10 mouse cellular contexts compared by ENCODE assay signal in the genomic region with DNA sequence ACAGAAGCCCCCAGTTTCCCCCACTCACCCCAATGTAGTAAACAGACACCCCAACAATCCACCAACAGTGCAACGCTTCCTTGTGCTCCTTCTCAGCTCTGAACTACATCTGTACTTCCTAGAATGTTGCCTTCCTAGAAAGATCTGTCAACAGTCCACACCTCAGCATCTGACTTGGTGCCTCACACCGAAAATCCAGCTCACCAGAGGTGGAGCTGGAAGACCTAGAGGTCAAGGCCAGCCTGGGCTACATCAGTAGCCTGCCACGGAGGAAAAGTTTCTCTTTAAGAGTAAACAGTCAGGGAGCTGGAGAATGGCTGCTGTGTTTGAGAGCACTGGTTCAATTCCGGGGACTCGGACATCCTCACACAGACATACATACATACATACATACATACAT. TPM values are rescaled to one million over a fixed set of nuclear protein-coding genes. Genes with fewer than 3 reads are reported as not detected.
A peak's percentile ranks its signal among the peaks of the same experiment; 100 is the strongest.
DNase-seq lines count a peak whose midpoint lies in the region; ATAC-seq and TF ChIP-seq lines count a peak whose summit lies in the region.
"Had no signal": no experiment of that assay in that cellular context is flagged by ENCODE, and none has a peak within 500 bp of the region (broad histone marks: within the 10 kb centered on the region; RNA-seq: fewer than 3 reads in every experiment).

No protein-coding gene starts in this region.

- intact Hi-C loops in heart, postnatal 36 days (cut with DNase I), result loop anchor here (2.0 to 5.0 kb wide), 3 partner anchors 56 to 110 kb away; a partner anchor contains a TSS

- 56% methylated on average over 5 of the region's 5 CpGs for WGBS in heart, embryonic 15.5 days
- WGBS in intestine, embryonic 14.5 days, result 57% methylated on average over 5 of the region's 5 CpGs
- whole genome bisulfite sequencing in stomach, postnatal 0 days, result 44% methylated on average over 5 of the region's 5 CpGs

- peaks cover 63% of the 10 kb centered on the region for H3K4me1 ChIP-seq in heart, embryonic 15.5 days (replicated peaks)
- H3K4me1 ChIP-seq in megakaryocyte, embryonic 14.5 days, result peaks cover 91% of the 10 kb centered on the region
- no peaks in the 10 kb centered on the region; the same call in 1 of the 2 replicates for H3K4me1 ChIP-seq in intestine, embryonic 14.5 days (replicated peaks; ENCODE audit: control insufficient read depth, insufficient read depth, low read length)
- H3K4me1 ChIP-seq in stomach, postnatal 0 days (replicated peaks; ENCODE audit: control insufficient read depth, insufficient read depth), result no peaks in the 10 kb centered on the region

- peak overlapping the region; percentile 54 for H3K4me2 ChIP-seq in heart, embryonic 15.5 days
- 0 out of 2 replicates have a peak overlapping the region, but pooled peaks have one; percentile 7 for H3K4me2 ChIP-seq in intestine, embryonic 14.5 days (ENCODE audit: low read length)
- H3K4me2 ChIP-seq in stomach, postnatal 0 days (replicated peaks; ENCODE audit: low read depth), result 0 out of 2 replicates have a peak overlapping the region, but pooled peaks have one; percentile 14

- no peaks in the 10 kb centered on the region for H3K27me3 ChIP-seq in heart, embryonic 15.5 days
- no peaks in the 10 kb centered on the region for H3K27me3 ChIP-seq in megakaryocyte, embryonic 14.5 days (replicated peaks)
- H3K27me3 ChIP-seq in intestine, embryonic 14.5 days (replicated peaks; ENCODE audit: control insufficient read depth, insufficient read depth, low read length), result no peaks in the 10 kb centered on the region
- H3K27me3 ChIP-seq in stomach, postnatal 0 days (ENCODE audit: control insufficient read depth, insufficient read depth, low read length), result no peaks in the 10 kb centered on the region

- H3K9ac ChIP-seq in heart, embryonic 15.5 days, result no peak overlapping the region
- H3K9ac ChIP-seq in intestine, embryonic 14.5 days (ENCODE audit: low read length), result no peak overlapping the region
- no peak overlapping the region for H3K9ac ChIP-seq in stomach, postnatal 0 days (ENCODE audit: low read length)

- H3K36me3 ChIP-seq in heart, embryonic 15.5 days, result no peaks in the 10 kb centered on the region
- peaks cover 8% of the 10 kb centered on the region for H3K36me3 ChIP-seq in megakaryocyte, embryonic 14.5 days (replicated peaks; ENCODE audit: low read length)
- no peaks in the 10 kb centered on the region for H3K36me3 ChIP-seq in intestine, embryonic 14.5 days (ENCODE audit: control insufficient read depth, insufficient read depth, low read length)
- no peaks in the 10 kb centered on the region for H3K36me3 ChIP-seq in stomach, postnatal 0 days (ENCODE audit: control insufficient read depth, insufficient read depth, low read length)

- no peak for DNase-seq in heart, postnatal 36 days
- no peak for DNase-seq in intestine, embryonic 14.5 days (ENCODE audit: low spot score)
- DNase-seq in stomach, postnatal 0 days (ENCODE audit: low spot score), result no peak
- DNase-seq in c-Kit-positive CD71-positive TER-119-positive erythroid progenitor cells, embryonic 14.5 days (ENCODE audit: low spot score), result no peak
- DNase-seq: embryo, embryonic 11 days; right cerebral cortex, postnatal 25 days had no signal

- TF ChIP-seq EP300 in stomach, postnatal 0 days (optimal IDR thresholded peaks at IDR 0.05), result no peak

- peak overlapping the region; percentile 81 for H3K27ac ChIP-seq in heart, embryonic 15.5 days
- no peak overlapping the region for H3K27ac ChIP-seq in intestine, embryonic 14.5 days (ENCODE audit: low read depth)
- 0 out of 2 replicates have a peak overlapping the region, but pooled peaks have one; percentile 4 for H3K27ac ChIP-seq in stomach, postnatal 0 days (replicated peaks)

- H3K4me3 ChIP-seq in heart, embryonic 15.5 days, result peak overlapping the region; percentile 32
- peak overlapping the region; percentile 90 for H3K4me3 ChIP-seq in megakaryocyte, embryonic 14.5 days (replicated peaks)
- H3K4me3 ChIP-seq in intestine, embryonic 14.5 days (ENCODE audit: low read depth, low read length), result no peak overlapping the region
- H3K4me3 ChIP-seq in stomach, postnatal 0 days (ENCODE audit: low read depth, low read length), result 0 out of 2 replicates have a peak overlapping the region, but pooled peaks have one; percentile 2

- H3K9me3 ChIP-seq in heart, embryonic 15.5 days (replicated peaks), result no peaks in the 10 kb centered on the region
- H3K9me3 ChIP-seq in megakaryocyte, embryonic 14.5 days, result no peaks in the 10 kb centered on the region
- no peaks in the 10 kb centered on the region for H3K9me3 ChIP-seq in intestine, embryonic 14.5 days (ENCODE audit: control insufficient read depth, low read length)
- H3K9me3 ChIP-seq in stomach, postnatal 0 days (ENCODE audit: control insufficient read depth, low read length), result no peaks in the 10 kb centered on the region

- no peak for ATAC-seq in heart, embryonic 15.5 days (replicated peaks; ENCODE audit: insufficient number of reproducible peaks, insufficient read depth, low FRiP score, low read depth)
- ATAC-seq in megakaryocyte, adult 5-6 weeks (ENCODE audit: poor library complexity, severe bottlenecking), result no peak
- no peak for ATAC-seq in intestine, embryonic 14.5 days (replicated peaks; ENCODE audit: low FRiP score, low TSS enrichment, low read depth)
- ATAC-seq in stomach, postnatal 0 days (ENCODE audit: low FRiP score, low TSS enrichment), result no peak
- ATAC-seq in megakaryocyte-erythroid progenitor cell, adult 5-6 weeks (replicated peaks; ENCODE audit: low FRiP score, low TSS enrichment, poor library complexity, severe bottlenecking), result no peak

- no peak for TF ChIP-seq CTCF in stomach, postnatal 0 days (IDR thresholded peaks at IDR 0.05; ENCODE audit: low read depth)

RNA-seq across cellular contexts. Expression of a gene that starts 56.5 kb away (rescaled TPM):
- 58.8 and 67.5 TPM in 2 replicates for polyA plus RNA-seq in heart, embryonic 15.5 days (2015; fragmentation: Nextera tagmentation; extraction: Ambion mirVana)
- 10 to 100 TPM; 65.5 to 73.0 TPM for total RNA-seq in heart, postnatal 36 days (2021)
- polyA plus RNA-seq in megakaryocyte, embryonic 14.5 days (2012; ENCODE audit: insufficient read depth, low replicate concordance), result 0.64 and 6.1 TPM in 2 replicates
- total RNA-seq in megakaryocyte, adult 5-6 weeks (2015), result 50.0 and 52.5 TPM in 2 replicates
- 36.1 and 42.4 TPM in 2 replicates for total RNA-seq in megakaryocyte, adult 5-6 weeks (2017)
- polyA plus RNA-seq in intestine, embryonic 14.5 days (2014; fragmentation: Nextera tagmentation; extraction: Ambion mirVana), result 55.1 and 55.5 TPM in 2 replicates
- 33.8 and 40.4 TPM in 2 replicates for polyA plus RNA-seq in stomach, postnatal 0 days (2015; fragmentation: Nextera tagmentation; extraction: Ambion mirVana)
- 22.7 and 27.6 TPM in 2 replicates for total RNA-seq in megakaryocyte-erythroid progenitor cell, adult 5-6 weeks (2014; fragmentation: Nextera tagmentation)
- 17.9 and 24.2 TPM in 2 replicates for total RNA-seq in megakaryocyte-erythroid progenitor cell, adult 5-6 weeks (2017)
